Mouse (Mus musculus) lung, adult 2 months (tissue): ENCODE data around the gene Asic3. TPM values are rescaled to one million over a fixed set of nuclear protein-coding genes. Genes with fewer than 3 reads are reported as not detected.

Experiments
- DNase-seq: peaks from one replicate; pipeline ENCODE4 v3.0.0; 2022
- H3K4me1 ChIP-seq: fragments of 200-500 bp; 2 replicates; pipeline ENCODE4 v1.6.1; 2011; ENCODE audit warnings: low read length; ENCODE audit not compliant: control insufficient read depth, insufficient read depth
- H3K4me3 ChIP-seq: fragments of 200-500 bp; replicated peaks from 2 replicates; pipeline ENCODE3; 2011; ENCODE audit warnings: low read depth, mild to moderate bottlenecking, control low read depth, low read length; ENCODE audit errors: extremely low read depth
- CTCF ChIP-seq: fragments of 200-500 bp; IDR thresholded peaks from 2 replicates; pipeline ENCODE4 v1.5.1; 2011; ENCODE audit warnings: mild to moderate bottlenecking, low read length, control low read depth; ENCODE audit not compliant: insufficient read depth
- POLR2A ChIP-seq: fragments of 200-500 bp; IDR thresholded peaks from 2 replicates; pipeline ENCODE4 v1.6.1; 2011; ENCODE audit warnings: low read depth, mild to moderate bottlenecking, control low read depth, low read length, borderline replicate concordance; ENCODE audit errors: extremely low read depth
- WGBS: fragments of 180-500 bp; shearing (Covaris S2); methylation state at CpG from one replicate; pipeline ENCODE4 v1.1.7; 2018; 5-methylcytosine and 5-hydroxymethylcytosine counted together
- polyA plus RNA-seq: library from polyadenylated mRNA; depleted of rRNA; stranded (reverse); fragments of >200 nt; gene quantifications from 2 replicates; pipeline ENCODE4 v1.2.3, GENCODE M21; 2012

Gene Asic3
- polyA plus RNA-seq, 1 experiment, result 0.50 TPM

DNA sequence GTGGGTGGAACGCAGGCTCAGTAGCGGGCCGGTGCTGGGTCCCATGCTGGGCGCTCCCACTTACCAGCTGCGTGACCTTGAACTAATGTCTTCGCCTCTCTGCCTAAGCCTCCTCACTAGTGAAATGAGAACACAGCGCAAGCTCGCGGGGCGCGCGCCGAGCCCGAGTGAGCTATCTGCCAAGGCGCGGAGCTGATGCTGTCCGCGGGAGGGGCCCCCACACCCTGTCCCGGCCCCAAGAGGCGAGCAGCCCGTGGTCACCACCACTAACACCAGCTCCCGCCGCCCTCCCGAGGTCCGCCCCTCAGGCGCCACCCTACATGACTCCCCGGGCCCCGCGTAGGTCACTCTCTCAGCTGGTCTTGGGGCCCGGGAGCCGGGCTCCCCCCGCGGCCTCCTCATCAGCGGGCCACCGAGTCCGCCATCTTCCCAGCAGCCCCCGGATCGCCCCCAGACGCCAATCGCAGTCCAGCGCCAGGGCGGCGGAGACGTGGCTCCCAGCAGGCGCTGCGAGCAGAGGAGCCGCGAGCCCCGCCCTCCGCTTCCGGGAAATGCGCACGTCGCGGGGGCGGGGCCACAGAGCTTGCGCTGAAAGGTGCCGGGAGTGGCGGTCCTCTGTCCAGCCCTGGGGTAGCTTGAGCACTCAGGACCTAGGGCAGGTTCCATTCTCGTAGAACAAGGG lies 31.7 kb downstream of the Asic3 start, which contains the start of gene Fastk:
Gene Fastk, minus strand, starts transcription at position 542 of the 682 bp plus-strand sequence.
- TF ChIP-seq POLR2A (peak; percentile 76), CTCF (no peak)
- WGBS, result 1% methylated on average over 60 of the region's 60 CpGs
- DNase-seq, result peak; percentile 90
- H3K4me3 ChIP-seq, result peak within 1 kb of the TSS; percentile 92
- H3K4me1 ChIP-seq, result peaks cover 8% of the 10 kb centered on the region

DNA sequence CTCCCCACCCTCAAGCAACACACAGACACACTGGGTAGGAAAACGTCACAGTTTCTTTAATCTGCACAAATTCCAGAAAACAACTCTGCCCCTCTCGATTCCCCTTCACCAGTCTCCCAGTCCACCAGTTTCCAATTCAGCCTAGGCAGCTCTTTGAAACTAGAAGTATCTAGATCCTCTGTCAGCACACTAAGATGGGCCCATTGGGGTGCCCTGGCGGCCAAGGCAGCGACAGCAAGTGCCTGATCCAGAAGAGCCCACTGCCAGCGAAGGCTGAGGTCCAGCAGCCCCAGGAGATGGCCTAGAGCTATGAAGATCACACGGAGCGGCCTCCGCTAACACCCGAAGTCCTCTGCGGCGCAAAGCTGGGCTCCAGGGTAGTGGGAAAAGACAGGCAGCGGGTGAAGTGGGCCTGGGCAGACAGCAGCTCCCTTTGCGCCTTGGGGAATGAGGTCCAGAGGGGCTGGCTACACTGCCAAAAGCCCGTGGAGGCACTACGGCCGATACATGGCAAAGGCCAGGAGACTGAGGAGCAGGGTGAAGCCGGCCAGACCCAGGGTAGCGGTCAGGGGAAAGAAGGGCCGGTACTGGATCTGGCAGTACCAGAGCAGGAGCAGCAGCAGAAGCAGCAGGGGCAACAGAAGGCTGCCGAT lies 32.4 kb downstream of the Asic3 start:
- no peak for TF ChIP-seq CTCF
- TF ChIP-seq POLR2A, result no peak
- peak overlapping the region; percentile 53 for H3K4me3 ChIP-seq

DNA sequence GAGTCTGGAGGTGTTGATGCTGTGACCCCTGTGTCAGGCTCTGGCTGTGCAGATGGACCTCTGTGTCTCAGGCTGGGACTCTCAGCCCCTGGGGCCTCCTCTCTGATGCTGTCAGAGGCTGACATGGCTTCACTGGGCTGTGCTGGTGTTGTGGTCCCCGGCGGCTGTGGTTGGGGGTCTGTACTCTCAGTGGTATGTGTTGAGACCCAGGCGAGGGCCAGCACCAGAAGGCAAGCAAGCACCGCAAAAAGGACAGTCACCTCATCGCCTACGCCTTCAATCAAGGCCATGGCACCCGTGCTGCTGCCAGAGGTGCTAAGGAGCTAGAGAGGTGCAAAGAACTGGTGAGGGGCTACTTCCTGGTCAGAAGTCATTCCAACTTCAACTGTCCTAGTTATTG lies 33.4 kb downstream of the Asic3 start:
- H3K4me3 ChIP-seq, result no peak overlapping the region
- peaks cover 8% of the 10 kb centered on the region for H3K4me1 ChIP-seq
- TF ChIP-seq CTCF (no peak), POLR2A (no peak)
- DNase-seq, result no peak
- WGBS, result 89% methylated on average over 7 of the region's 7 CpGs

More for the DNA sequence above, 32.4 kb downstream of the Asic3 start:
- WGBS, result 54% methylated on average over 20 of the region's 20 CpGs
- H3K4me1 ChIP-seq, result peaks cover 8% of the 10 kb centered on the region
- DNase-seq, result no peak

- Histone ChIP-seq H3K4me3 (peak within 1 kb of the TSS; percentile 49), H3K4me1 (peaks cover 8% of the 10 kb centered on the region)
- peak; percentile 88 for DNase-seq
- TF ChIP-seq POLR2A, result 0 out of 2 replicates have a peak, but pooled peaks have one; percentile 29
- TF ChIP-seq CTCF, result no peak
- WGBS, result 3% methylated on average over 34 of the region's 34 CpGs
Measured at GRCm38 (mm10) chr5:24447624-24448298, 34.6 kb downstream of the Asic3 start, which contains the start of gene Tmub1. TSS of gene Tmub1 (minus strand) at chr5:24447854.

DNA sequence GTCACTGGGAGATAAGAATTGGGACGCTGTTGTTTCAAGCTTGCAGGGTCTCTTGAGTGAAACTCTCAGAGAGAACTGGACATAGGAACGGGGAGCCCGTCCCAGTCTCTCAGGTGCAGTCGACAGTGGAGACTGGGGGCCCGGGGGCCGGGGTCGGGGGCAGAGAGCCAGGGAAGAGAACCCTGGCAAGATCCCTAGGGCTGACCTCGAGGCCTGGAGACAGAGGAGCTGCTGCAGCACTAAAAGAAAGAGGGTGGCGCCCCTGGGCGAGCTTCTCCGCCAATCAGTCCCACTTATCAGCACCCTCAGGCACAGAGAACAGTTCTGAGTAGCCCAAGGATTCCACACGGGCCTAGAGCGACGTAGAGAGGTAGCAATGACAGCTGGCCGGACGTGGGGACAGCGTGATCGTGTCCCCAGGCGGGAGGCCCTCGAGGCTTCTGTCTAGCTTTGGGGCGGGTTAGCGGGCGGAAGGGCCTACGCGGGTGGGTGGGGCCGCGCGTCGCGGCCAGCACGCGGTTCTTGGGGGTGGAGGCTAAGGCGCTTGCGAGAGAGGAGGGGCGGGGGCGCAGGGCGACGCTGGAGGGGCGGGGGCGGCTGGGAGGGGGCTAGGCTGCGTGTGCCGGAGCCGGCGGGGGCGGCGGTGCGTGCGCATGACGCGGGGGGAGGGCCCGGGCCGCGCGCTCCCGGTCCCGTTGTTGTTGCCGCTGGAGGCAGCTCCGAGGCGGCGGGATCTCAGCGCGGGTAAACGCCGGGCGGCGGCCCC lies 38.3 kb downstream of the Asic3 start:
- peaks cover 20% of the 10 kb centered on the region for H3K4me1 ChIP-seq
- TF ChIP-seq CTCF (no peak), POLR2A (peak; percentile 90; the same call in 1 of the 2 replicates)
- 4% methylated on average over 45 of the region's 66 CpGs for WGBS
- peak; percentile 79 for DNase-seq
- H3K4me3 ChIP-seq, result peak overlapping the region; percentile 94

DNA sequence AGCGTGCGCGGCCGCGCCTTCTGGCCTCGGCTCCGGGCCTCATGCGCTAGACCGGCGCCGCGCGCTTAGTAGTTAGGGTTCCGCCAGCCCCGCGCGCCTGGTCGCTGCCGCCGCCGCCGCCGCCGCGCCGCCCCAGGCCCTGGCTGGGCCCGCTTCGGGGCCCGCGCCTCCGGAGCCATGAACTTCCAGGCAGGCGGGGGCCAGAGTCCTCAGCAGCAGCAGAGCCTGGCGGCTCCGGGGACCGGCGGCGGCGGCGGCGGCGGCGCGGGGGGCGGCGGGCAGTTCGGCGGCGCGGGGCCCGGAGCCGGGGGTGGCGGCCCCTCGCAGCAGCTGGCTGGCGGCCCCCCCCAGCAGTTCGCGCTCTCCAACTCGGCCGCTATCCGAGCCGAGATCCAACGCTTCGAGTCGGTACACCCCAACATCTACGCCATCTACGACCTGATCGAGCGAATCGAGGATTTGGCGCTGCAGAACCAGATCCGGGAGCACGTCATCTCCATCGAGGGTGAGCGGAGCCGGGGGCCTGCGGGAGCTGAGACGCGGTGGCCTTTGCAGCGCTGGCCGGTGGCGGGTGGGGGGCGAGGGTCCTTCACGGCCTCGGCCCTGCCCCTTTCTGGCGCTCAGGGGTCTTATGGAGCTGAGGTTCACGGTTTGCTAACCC lies 39.0 kb downstream of the Asic3 start, which contains the start of gene Agap3:
Gene Agap3, plus strand, starts transcription at position 148 of the 661 bp plus-strand sequence.
- WGBS, result under 1% methylated on average over 85 of the region's 85 CpGs
- peak; percentile 48 for DNase-seq
- TF ChIP-seq CTCF (no peak), POLR2A (no peak)
- Histone ChIP-seq H3K4me1 (peaks cover 20% of the 10 kb centered on the region), H3K4me3 (peak within 1 kb of the TSS; percentile 94)

DNA sequence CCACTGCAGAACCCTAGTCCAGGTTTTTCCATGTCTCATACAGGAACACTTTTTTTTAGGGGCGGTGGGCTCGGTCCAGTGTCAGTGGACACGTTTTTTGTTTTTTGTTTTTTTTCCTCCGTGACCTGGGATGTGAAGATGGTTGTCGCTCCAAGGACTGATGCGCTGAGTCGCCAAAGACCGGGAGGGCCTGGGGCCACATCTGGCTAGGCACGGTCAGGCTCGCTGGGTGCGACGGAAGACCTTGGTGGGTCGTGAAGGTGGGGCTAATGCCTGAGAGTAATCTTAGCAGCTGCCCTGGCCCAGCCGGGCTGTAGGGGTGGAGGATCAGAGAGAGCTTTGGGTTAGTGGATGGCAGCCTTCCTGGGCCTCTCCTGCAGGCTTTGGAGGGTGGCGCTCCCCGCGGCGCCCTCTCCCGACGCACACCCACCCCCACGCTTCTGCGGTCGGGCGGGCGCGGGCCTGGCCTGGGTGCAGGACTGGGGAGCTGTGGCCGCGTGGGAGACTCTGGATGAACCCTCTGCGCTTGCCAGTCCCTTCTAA lies 39.6 kb downstream of the Asic3 start:
- peak overlapping the region; percentile 94 for H3K4me3 ChIP-seq
- under 1% methylated on average over 29 of the region's 29 CpGs for WGBS
- H3K4me1 ChIP-seq, result peaks cover 19% of the 10 kb centered on the region
- no peak for TF ChIP-seq POLR2A
- no peak for TF ChIP-seq CTCF
- DNase-seq, result peak; percentile 39

- 34% methylated on average over 5 of the region's 5 CpGs for WGBS
- TF ChIP-seq CTCF, result no peak
- TF ChIP-seq POLR2A, result no peak
- H3K4me1 ChIP-seq, result peaks cover 16% of the 10 kb centered on the region
- no peak for DNase-seq
- peak overlapping the region; percentile 94 for H3K4me3 ChIP-seq
Measured at GRCm38 (mm10) chr5:24453283-24453984, 40.2 kb downstream of the Asic3 start.
